Mouse (Mus musculus): ENCODE measurements around the gene Vmn1r69. TPM values are rescaled to one million over a fixed set of nuclear protein-coding genes. Genes with fewer than 3 reads are reported as not detected.

The Vmn1r69 gene
- not detected in 2 replicates for polyA plus RNA-seq (2012; rRNA removed)

DNA sequence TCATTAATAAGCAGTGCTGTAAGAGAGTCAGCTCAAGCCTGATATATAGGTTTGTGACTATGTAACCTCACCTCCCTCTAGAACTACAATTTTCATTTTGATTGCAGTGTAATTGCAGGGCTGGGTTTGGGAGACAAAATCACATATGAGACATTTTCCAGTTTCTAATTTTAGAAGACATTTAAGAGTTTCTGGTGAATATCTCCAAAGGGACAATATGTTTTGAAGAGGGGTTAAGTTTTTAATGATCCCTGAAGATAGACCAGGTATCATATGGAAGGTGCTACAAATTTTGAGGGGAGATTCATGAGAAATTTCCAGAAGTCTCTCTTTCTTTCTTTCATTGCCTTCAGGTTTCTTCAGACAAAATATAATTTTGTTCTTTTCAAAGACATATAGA lies at the start of gene Vmn1r69:
Gene Vmn1r69 (minus strand): TSS at position 101 of the 400 bp plus-strand sequence.

DNA sequence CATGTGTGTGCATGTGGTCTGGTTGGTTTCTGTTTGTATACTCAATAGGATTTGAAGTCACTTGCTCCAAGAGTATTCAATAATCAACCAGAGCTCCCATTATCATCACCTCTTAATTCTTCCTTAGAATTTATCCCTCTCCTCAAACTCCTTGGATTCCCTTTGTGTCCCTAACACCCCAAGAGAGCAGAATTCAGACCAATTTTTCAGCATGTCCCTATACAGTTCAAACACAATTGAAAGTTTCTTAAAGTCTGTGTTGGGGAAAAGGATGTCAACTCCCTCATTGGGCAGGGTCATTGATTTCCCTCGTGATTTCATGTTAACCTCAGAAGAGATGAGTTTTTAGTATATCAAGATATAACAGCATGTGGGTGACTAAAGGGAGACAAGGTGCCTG lies 17.8 kb upstream of the Vmn1r69 start, which contains the start of gene Vmn1r70:
Gene Vmn1r70 (plus strand): TSS at position 301 of the 400 bp plus-strand sequence.

DNA sequence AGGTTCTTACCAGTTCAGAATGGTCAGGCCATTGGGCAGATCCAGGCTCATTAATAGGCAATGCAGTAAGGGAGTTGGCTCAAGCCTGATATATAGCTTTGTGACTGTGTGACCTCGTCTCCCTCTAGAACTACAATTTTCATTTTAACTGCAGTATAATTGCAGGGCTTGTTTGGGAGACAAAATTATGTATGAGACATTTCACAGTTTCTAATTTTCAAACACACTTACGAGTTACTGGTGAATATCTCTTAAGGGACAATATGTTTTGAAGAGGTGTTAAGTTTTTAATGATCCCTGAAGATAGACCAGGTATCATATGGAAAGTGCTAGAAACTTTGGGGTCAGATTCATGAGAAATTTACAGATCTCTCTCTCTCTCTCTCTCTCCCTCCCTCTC lies 55.1 kb downstream of the Vmn1r69 start, which contains the start of gene Vmn1r68:
Gene Vmn1r68 (minus strand): TSS at position 101 of the 400 bp plus-strand sequence.

Other genes with a start within 250 kb of the Vmn1r69 start
- gene Vmn1r67, start 170.3 kb downstream of the Vmn1r69 start, polyA plus RNA-seq (2012; rRNA removed) = not detected in 2 replicates
- 0.43 and 0.53 TPM in 2 replicates for gene Zik1, start 118.3 kb downstream of the Vmn1r69 start, polyA plus RNA-seq (2012; rRNA removed)
- not detected in 2 replicates for gene Vmn1r68, start 55.2 kb downstream of the Vmn1r69 start, polyA plus RNA-seq (2012; rRNA removed)
- gene Vmn1r70, start 17.9 kb upstream of the Vmn1r69 start, polyA plus RNA-seq (2012; rRNA removed) = not detected in 2 replicates
- 0.47 and 0.68 TPM in 2 replicates for gene Nlrp4b, start 74.1 kb upstream of the Vmn1r69 start, polyA plus RNA-seq (2012; rRNA removed)
- not detected in 2 replicates for gene Vmn1r71, start 140.7 kb upstream of the Vmn1r69 start, polyA plus RNA-seq (2012; rRNA removed)

Data from ovary, adult 2 months (tissue).